ENCODE assay signal across 15 mouse cellular contexts in genomic region chr10:25436703-25437401, GRCm38 (mm10).
DNase-seq lines count a peak whose midpoint lies in the region; ATAC-seq and TF ChIP-seq lines count a peak whose summit lies in the region.
"Had no signal": no experiment of that assay in that cellular context is flagged by ENCODE, and none has a peak within 500 bp of the region (broad histone marks: within the 10 kb centered on the region; RNA-seq: fewer than 3 reads in every experiment).

No protein-coding gene starts in this region.

- no peak for TF ChIP-seq CTCF in layer of hippocampus, adult 2 months (conservative IDR thresholded peaks at IDR 0.05)

- no peak overlapping the region for H3K4me2 ChIP-seq in forebrain, embryonic 14.5 days (ENCODE audit: low read length)
- H3K4me2 ChIP-seq in limb, embryonic 11.5 days (ENCODE audit: low read depth, severe bottlenecking) = no peak overlapping the region

- 83% methylated on average over 6 of the region's 6 CpGs for WGBS in forebrain, embryonic 10.5 days
- 85% methylated on average over 6 of the region's 6 CpGs for WGBS in forebrain, embryonic 14.5 days
- WGBS in limb, embryonic 11.5 days = 64% methylated on average over 6 of the region's 6 CpGs

- H3K27ac ChIP-seq in forebrain, embryonic 10.5 days = peak overlapping the region; percentile 52; the same call in 1 of the 2 replicates
- no peak overlapping the region for H3K27ac ChIP-seq in forebrain, embryonic 14.5 days (ENCODE audit: low read depth, low read length)
- peak overlapping the region; percentile 59; the same call in 1 of the 2 replicates for H3K27ac ChIP-seq in layer of hippocampus, adult 2 months
- peak overlapping the region; percentile 85 for H3K27ac ChIP-seq in brown adipose tissue, adult 24 weeks (replicated peaks; ENCODE audit: low read depth, low read length)
- H3K27ac ChIP-seq in limb, embryonic 11.5 days (replicated peaks; ENCODE audit: low read depth, low read length) = peak overlapping the region; percentile 22; the same call in 1 of the 2 replicates
- H3K27ac ChIP-seq: liver, embryonic 14.5 days had no signal

- no peak overlapping the region for H3K9ac ChIP-seq in forebrain, embryonic 14.5 days (ENCODE audit: low read length)
- H3K9ac ChIP-seq in limb, embryonic 11.5 days (ENCODE audit: low read length) = no peak overlapping the region
- H3K9ac ChIP-seq: liver, embryonic 14.5 days had no signal

- no peaks in the 10 kb centered on the region for H3K36me3 ChIP-seq in forebrain, embryonic 10.5 days (replicated peaks)
- no peaks in the 10 kb centered on the region for H3K36me3 ChIP-seq in forebrain, embryonic 14.5 days (ENCODE audit: control insufficient read depth, insufficient read depth, low read length)
- no peaks in the 10 kb centered on the region for H3K36me3 ChIP-seq in limb, embryonic 11.5 days (ENCODE audit: control insufficient read depth, insufficient read depth, low read length)
- H3K36me3 ChIP-seq: G1E had no signal

- no peaks in the 10 kb centered on the region for H3K9me3 ChIP-seq in forebrain, embryonic 10.5 days
- H3K9me3 ChIP-seq in forebrain, embryonic 14.5 days (replicated peaks; ENCODE audit: control insufficient read depth, low read length) = no peaks in the 10 kb centered on the region
- no peaks in the 10 kb centered on the region for H3K9me3 ChIP-seq in limb, embryonic 11.5 days (ENCODE audit: control insufficient read depth, low read length)
- H3K9me3 ChIP-seq: G1E had no signal

- no peak for DNase-seq in forebrain, embryonic 10.5 days (ENCODE audit: extremely low spot score, low spot score)
- no peak for DNase-seq in forebrain, embryonic 14.5 days (ENCODE audit: low spot score)
- no peak for DNase-seq in layer of hippocampus, adult 2 months (ENCODE audit: low spot score in 2 of 2)
- DNase-seq in layer of hippocampus, postnatal 25 days (ENCODE audit: extremely low spot score in 1 of 2, low spot score in 1 of 2) = no peak
- DNase-seq in limb, embryonic 11.5 days (ENCODE audit: low spot score) = no peak
- no peak for DNase-seq in frontal cortex, adult 2 months (ENCODE audit: extremely low spot score in 1 of 2, low spot score in 1 of 2)
- no peak for DNase-seq in layer of hippocampus, postnatal 36 days
- DNase-seq: B cell, adult 2 months; cerebellum, adult 9-10 months; kidney, postnatal 10 days; right cerebral cortex, postnatal 14 days; thymus, adult 18-20 months had no signal

- H3K27me3 ChIP-seq in forebrain, embryonic 10.5 days (ENCODE audit: poor library complexity, severe bottlenecking) = no peaks in the 10 kb centered on the region
- no peaks in the 10 kb centered on the region for H3K27me3 ChIP-seq in forebrain, embryonic 14.5 days (replicated peaks; ENCODE audit: control insufficient read depth, insufficient read depth, low read length)
- H3K27me3 ChIP-seq in limb, embryonic 11.5 days (ENCODE audit: control insufficient read depth, insufficient read depth, low read length) = no peaks in the 10 kb centered on the region

- ATAC-seq in forebrain, embryonic 14.5 days = no peak
- ATAC-seq in limb, embryonic 11.5 days (ENCODE audit: insufficient number of reproducible peaks, low FRiP score, low TSS enrichment, low read depth) = no peak

- no peak overlapping the region for H3K4me3 ChIP-seq in forebrain, embryonic 10.5 days
- H3K4me3 ChIP-seq in forebrain, embryonic 14.5 days (ENCODE audit: low read depth, low read length) = no peak overlapping the region
- no peak overlapping the region for H3K4me3 ChIP-seq in layer of hippocampus, adult 2 months
- H3K4me3 ChIP-seq in brown adipose tissue, adult 24 weeks (ENCODE audit: insufficient read depth, low read depth, low read length) = peak overlapping the region; percentile 65
- H3K4me3 ChIP-seq in limb, embryonic 11.5 days (ENCODE audit: low read depth, low read length) = no peak overlapping the region

- H3K4me1 ChIP-seq in forebrain, embryonic 10.5 days = peaks cover 28% of the 10 kb centered on the region
- no peaks in the 10 kb centered on the region for H3K4me1 ChIP-seq in forebrain, embryonic 14.5 days (ENCODE audit: control insufficient read depth, insufficient read depth, low read length)
- H3K4me1 ChIP-seq in brown adipose tissue, adult 24 weeks (ENCODE audit: control insufficient read depth, insufficient read depth, insufficient read length, low read length) = peaks cover 30% of the 10 kb centered on the region
- peaks cover 5% of the 10 kb centered on the region; the same call in 1 of the 2 replicates for H3K4me1 ChIP-seq in limb, embryonic 11.5 days (ENCODE audit: control insufficient read depth, insufficient read depth, low read length)
